Mouse (Mus musculus) liver, embryonic 16.5 days (tissue): ENCODE measurements around the gene Zfp850. TPM values are rescaled to one million over a fixed set of nuclear protein-coding genes. Genes with fewer than 3 reads are reported as not detected.
"Not testable (repeated sequence)": the region's sequence is repeated elsewhere in the genome, so short reads cannot be mapped to it uniquely, and the experiment has no call there.

Experiments
- ATAC-seq: fragments of 200-750 bp; cut with Nextera tagmentation; 2 replicates; pipeline ENCODE4 v1.8.0; 2017; ENCODE audit warnings: low read depth, mild to moderate bottlenecking, moderate number of reproducible peaks, moderate library complexity
- H3K27ac ChIP-seq: fragments of 300-500 bp; sonication (generic); 2 replicates; pipeline ENCODE4 v1.5.1; 2014; ENCODE audit warnings: mild to moderate bottlenecking, low read length
- H3K27me3 ChIP-seq: fragments of 300-500 bp; sonication (generic); 2 replicates; pipeline ENCODE4 v1.6.1; 2014; ENCODE audit warnings: low read depth, low read length, mixed read lengths; ENCODE audit not compliant: control insufficient read depth, insufficient read depth
- H3K36me3 ChIP-seq: fragments of 300-500 bp; sonication (generic); 2 replicates; pipeline ENCODE4 v1.6.1; 2014; ENCODE audit warnings: mild to moderate bottlenecking; ENCODE audit not compliant: control insufficient read depth, insufficient read depth
- H3K4me1 ChIP-seq: fragments of 300-500 bp; sonication (generic); 2 replicates; pipeline ENCODE4 v1.6.1; 2014; ENCODE audit warnings: low read depth, low read length, mixed read lengths; ENCODE audit not compliant: control insufficient read depth
- H3K4me2 ChIP-seq: fragments of 300-500 bp; sonication (generic); 2 replicates; pipeline ENCODE4 v1.6.1; 2014; ENCODE audit warnings: low read depth, low read length, mixed read lengths
- H3K4me3 ChIP-seq: fragments of 300-500 bp; sonication (generic); 2 replicates; pipeline ENCODE4 v1.5.1; 2014; ENCODE audit warnings: low read depth, mild to moderate bottlenecking, low read length
- H3K9ac ChIP-seq: fragments of 300-500 bp; sonication (generic); 2 replicates; pipeline ENCODE4 v1.6.1; 2014; ENCODE audit warnings: low read depth, low read length
- H3K9me3 ChIP-seq: fragments of 300-500 bp; sonication (generic); replicated peaks from 2 replicates; pipeline ENCODE4 v1.6.1; 2016; ENCODE audit warnings: low read length; ENCODE audit not compliant: control insufficient read depth
- WGBS: fragments of 180-500 bp; shearing (Covaris S2); extraction: QIAGEN DNeasy Blood & Tissue Kit; methylation state at CpG from one replicate; pipeline ENCODE4 v1.1.7; 2014; ENCODE audit not compliant: insufficient replicate concordance; 5-methylcytosine and 5-hydroxymethylcytosine counted together
- polyA plus RNA-seq: library from polyadenylated mRNA; unstranded; fragments of >200 nt; fragmentation: Nextera tagmentation; extraction: Ambion mirVana; gene quantifications from 2 replicates; pipeline ENCODE4 v1.2.1, GENCODE M21; 2015

Zfp850 gene
- polyA plus RNA-seq, 1 experiment from 2014 or later: 1.1 TPM

DNA sequence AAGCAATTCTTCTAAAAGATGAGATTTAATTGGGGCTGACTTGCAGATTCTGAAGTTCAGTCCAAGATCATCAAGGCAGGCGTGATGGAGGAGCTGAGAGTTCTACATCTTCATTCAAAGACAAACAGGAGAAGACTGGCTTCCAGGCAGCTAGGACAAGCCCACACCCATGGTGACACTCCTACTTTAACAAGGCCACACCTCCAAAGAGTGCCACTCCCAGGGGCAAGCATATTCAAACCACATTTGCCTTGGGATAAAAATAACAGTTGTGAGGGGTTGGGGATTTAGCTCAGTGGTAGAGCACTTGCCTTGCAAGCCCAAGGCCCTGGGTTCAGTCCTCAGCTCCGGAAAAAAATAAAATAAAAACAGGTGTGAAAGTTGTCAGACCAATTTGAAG, 31.7 kb downstream of the Zfp850 start:
- H3K36me3 ChIP-seq: no peaks in the 10 kb centered on the region
- 67% methylated on average over 2 of the region's 2 CpGs for WGBS
- ATAC-seq: no peak

DNA sequence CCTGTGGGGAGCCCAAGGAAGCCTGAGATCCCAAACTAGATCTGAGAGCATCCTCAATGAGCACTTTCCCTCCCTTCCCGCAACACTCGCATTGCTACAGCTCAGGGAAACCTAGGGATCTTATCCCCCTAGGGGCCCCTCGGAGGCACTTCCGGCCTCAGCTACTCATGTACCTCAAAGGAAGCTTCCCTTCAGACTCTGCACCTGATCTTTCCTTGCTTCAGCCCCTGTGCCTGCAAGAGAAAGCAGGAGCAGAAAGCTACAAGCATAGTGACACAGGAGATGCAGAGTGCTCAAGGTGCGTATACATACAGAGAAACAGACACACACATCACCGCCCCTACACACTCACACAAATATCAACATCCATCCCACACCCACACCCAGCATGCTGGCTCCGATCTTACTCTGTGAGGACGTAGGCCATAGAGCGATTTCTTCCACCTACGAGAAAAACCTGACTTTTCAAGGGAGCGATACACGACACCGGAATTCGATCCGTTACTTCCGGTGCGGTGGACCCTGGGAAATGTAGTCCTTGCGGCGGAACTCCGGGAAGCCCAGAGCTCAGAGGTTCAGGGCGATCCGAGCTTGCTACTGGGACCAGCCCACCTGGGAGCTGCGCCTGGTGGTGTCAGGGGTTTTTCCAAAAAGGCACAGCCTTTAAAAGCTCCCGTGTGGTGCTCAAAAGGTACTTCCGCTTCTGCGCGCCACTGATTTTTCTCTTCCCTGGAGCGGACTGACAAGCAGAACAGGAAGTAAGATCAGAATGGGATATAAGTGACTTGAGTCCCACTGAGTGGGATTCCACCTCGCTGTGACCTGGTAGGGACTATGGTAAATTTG, 35.0 kb downstream of the Zfp850 start, which contains the start of gene Zfp780b:
Gene Zfp780b, minus strand, starts transcription at position 489 of the 846 bp plus-strand sequence.
- WGBS: under 1% methylated on average over 29 of the region's 29 CpGs
- ATAC-seq: peak; percentile 92

More for the DNA sequence above, 31.7 kb downstream of the Zfp850 start:
- Histone ChIP-seq H3K4me2 (no peak overlapping the region), H3K27ac (no peak overlapping the region), H3K27me3 (no peaks in the 10 kb centered on the region), H3K4me1 (peaks cover 8% of the 10 kb centered on the region), H3K4me3 (no peak overlapping the region), H3K9me3 (peaks cover 6% of the 10 kb centered on the region), H3K9ac (no peak overlapping the region)

DNA sequence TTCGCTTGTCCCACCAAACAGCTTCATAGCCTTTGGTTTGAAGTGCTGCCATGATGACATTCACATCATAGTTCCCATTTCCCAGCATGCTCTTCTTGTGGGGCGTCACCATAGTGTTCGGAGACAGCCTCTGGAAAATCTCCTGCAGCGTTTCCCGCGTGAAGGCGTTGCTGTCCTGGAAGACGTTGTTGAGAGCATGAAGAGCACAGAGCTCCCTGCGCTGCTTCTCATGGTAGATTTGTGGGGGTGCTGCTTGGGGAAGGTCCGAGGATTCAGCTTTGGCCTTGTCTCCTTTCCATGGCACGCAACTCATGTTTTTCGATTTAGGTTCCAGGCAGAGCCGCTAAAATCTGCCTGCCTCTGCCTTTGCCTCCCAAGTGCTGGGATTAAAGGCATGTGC, 64.5 kb downstream of the Zfp850 start:
- H3K27me3 ChIP-seq, ATAC-seq, H3K9ac ChIP-seq, H3K4me2 ChIP-seq, H3K9me3 ChIP-seq, H3K27ac ChIP-seq, H3K4me1 ChIP-seq, H3K36me3 ChIP-seq, H3K4me3 ChIP-seq: not testable (repeated sequence)
- WGBS: 87% methylated on average over 13 of the region's 13 CpGs

More for the DNA sequence above, 35.0 kb downstream of the Zfp850 start, which contains the start of gene Zfp780b:
- no peaks in the 10 kb centered on the region for H3K27me3 ChIP-seq
- peak within 1 kb of the TSS; percentile 74 for H3K9ac ChIP-seq
- peak within 1 kb of the TSS; percentile 75 for H3K4me3 ChIP-seq
- H3K4me2 ChIP-seq: peak within 1 kb of the TSS; percentile 66
- no peaks in the 10 kb centered on the region for H3K36me3 ChIP-seq
- H3K27ac ChIP-seq: peak within 1 kb of the TSS; percentile 85
- H3K4me1 ChIP-seq: peaks cover 8% of the 10 kb centered on the region
- H3K9me3 ChIP-seq: peaks cover 3% of the 10 kb centered on the region

DNA sequence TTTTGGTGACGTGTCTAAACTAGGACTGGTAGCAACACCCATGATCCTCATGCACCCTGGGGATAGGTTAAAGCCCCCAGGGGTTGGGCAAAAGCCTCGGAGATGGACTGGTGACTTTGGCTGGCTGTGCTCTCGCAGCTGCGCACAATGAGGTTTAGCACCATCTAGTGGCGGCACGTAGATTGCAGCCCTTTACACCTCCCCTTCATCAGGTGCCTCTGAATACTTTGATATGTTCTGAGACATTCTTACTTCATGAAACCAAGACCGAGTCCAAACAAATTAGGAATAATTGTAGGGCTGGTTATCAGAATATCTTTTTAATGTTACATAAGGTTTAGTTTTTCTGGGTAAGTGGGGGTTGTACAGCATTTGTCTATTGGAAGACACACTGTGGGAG, 72.0 kb downstream of the Zfp850 start:
- not testable (repeated sequence) for ATAC-seq, H3K36me3 ChIP-seq, H3K4me3 ChIP-seq, H3K4me2 ChIP-seq, H3K4me1 ChIP-seq, H3K9me3 ChIP-seq, H3K27me3 ChIP-seq, H3K9ac ChIP-seq, H3K27ac ChIP-seq
- 35% methylated on average over 5 of the region's 7 CpGs for WGBS

Other genes with a start within 250 kb of the Zfp850 start
- gene Zfp626, start 206.9 kb downstream of the Zfp850 start, polyA plus RNA-seq: 0.55 and 0.58 TPM in 2 replicates
- 1.3 and 1.4 TPM in 2 replicates for gene Zfp59, start 175.5 kb downstream of the Zfp850 start, polyA plus RNA-seq
- 0.81 and 1.1 TPM in 2 replicates for gene Zfp607a, start 156.6 kb downstream of the Zfp850 start, polyA plus RNA-seq
- gene Zfp974, start 84.7 kb downstream of the Zfp850 start, polyA plus RNA-seq: 1.2 and 1.5 TPM in 2 replicates
- 4.6 and 4.7 TPM in 2 replicates for gene Zfp780b, start 34.9 kb downstream of the Zfp850 start, polyA plus RNA-seq
- gene Psmc4, start 36.0 kb upstream of the Zfp850 start, polyA plus RNA-seq: 114 and 117 TPM in 2 replicates
- gene Fcgbp, start 57.1 kb upstream of the Zfp850 start, polyA plus RNA-seq: 2.5 TPM in 1 of 2 replicates, not detected in the other
- not detected in 2 replicates for gene 9530053A07Rik, start 115.4 kb upstream of the Zfp850 start, polyA plus RNA-seq
- 39.3 and 39.7 TPM in 2 replicates for gene Fbl, start 155.6 kb upstream of the Zfp850 start, polyA plus RNA-seq
- gene Dyrk1b, start 165.4 kb upstream of the Zfp850 start, polyA plus RNA-seq: 2.1 and 2.7 TPM in 2 replicates